Mouse (Mus musculus) MEL (cell line): ENCODE results near the gene Cacng4.

Experiments
- CTCF ChIP-seq, 3 experiments: IDR thresholded peaks in 2 of 3; conservative IDR thresholded peaks in 1 of 3; 2 replicates each; pipeline ENCODE4 v1.5.1; 2011 to 2012; ENCODE audit warnings: low read length in 3 of 3, low read depth in 2 of 3, mild to moderate bottlenecking in 2 of 3, improper control_type of control experiment in 1 of 3, inconsistent platforms in 1 of 3, mixed read lengths in 1 of 3, moderate library complexity in 1 of 3; ENCODE audit not compliant: control insufficient read depth in 1 of 3, insufficient read depth in 1 of 3, poor library complexity in 1 of 3, severe bottlenecking in 1 of 3
- EP300 ChIP-seq, 2 experiments: IDR thresholded peaks; 2 replicates each; pipeline ENCODE4 v1.6.1; 2011; ENCODE audit warnings: improper control_type of control experiment in 2 of 2, low read length in 2 of 2, low read depth in 1 of 2, mild to moderate bottlenecking in 1 of 2
- NRF1 ChIP-seq: IDR thresholded peaks from 2 replicates; pipeline ENCODE4 v1.6.1; 2014; ENCODE audit warnings: low read depth, mild to moderate bottlenecking, inconsistent platforms, low read length, improper control_type of control experiment, moderate library complexity; ENCODE audit not compliant: poor library complexity, insufficient read depth, severe bottlenecking
- TAL1 ChIP-seq: IDR thresholded peaks from 2 replicates; pipeline ENCODE4 v1.6.1; 2012; ENCODE audit warnings: mild to moderate bottlenecking, inconsistent platforms, low read length, moderate library complexity, mixed read lengths
- USF1 ChIP-seq: IDR thresholded peaks from 2 replicates; pipeline ENCODE4 v1.6.1; 2014; ENCODE audit warnings: low read depth, mild to moderate bottlenecking, inconsistent platforms, low read length, improper control_type of control experiment, moderate library complexity
- ZC3H11A ChIP-seq: IDR thresholded peaks from 2 replicates; pipeline ENCODE4 v1.6.1; 2012; ENCODE audit warnings: low read depth, mild to moderate bottlenecking, inconsistent platforms, low read length, improper control_type of control experiment
- ZKSCAN1 ChIP-seq: IDR thresholded peaks from 2 replicates; pipeline ENCODE4 v1.6.1; 2012; ENCODE audit warnings: low read depth, mild to moderate bottlenecking, inconsistent platforms, low read length, improper control_type of control experiment, moderate library complexity

- TF ChIP-seq CTCF (IDR thresholded peaks at IDR 0.05 in 2 of 3, conservative IDR thresholded peaks at IDR 0.05 in 1 of 3; ENCODE audit: control insufficient read depth in 1 of 3, insufficient read depth in 1 of 3, low read depth in 2 of 3, low read length in 3 of 3, poor library complexity in 1 of 3, severe bottlenecking in 1 of 3) (no peak), ZKSCAN1 (no peak), EP300 (IDR thresholded peaks at IDR 0.05; ENCODE audit: low read depth in 1 of 2, low read length in 2 of 2) (no peak), TAL1 (no peak), USF1 (no peak), ZC3H11A (no peak), NRF1 (no peak)
These were observed 7.6 kb upstream of the Cacng4 start for GRCm38 (mm10) chr11:107801946-107802345.
